Mouse (Mus musculus): ENCODE measurements around the gene Gm9745.
"Not testable (repeated sequence)": the region's sequence is repeated elsewhere in the genome, so short reads cannot be mapped to it uniquely, and the experiment has no call there.

The Gm9745 gene

DNA sequence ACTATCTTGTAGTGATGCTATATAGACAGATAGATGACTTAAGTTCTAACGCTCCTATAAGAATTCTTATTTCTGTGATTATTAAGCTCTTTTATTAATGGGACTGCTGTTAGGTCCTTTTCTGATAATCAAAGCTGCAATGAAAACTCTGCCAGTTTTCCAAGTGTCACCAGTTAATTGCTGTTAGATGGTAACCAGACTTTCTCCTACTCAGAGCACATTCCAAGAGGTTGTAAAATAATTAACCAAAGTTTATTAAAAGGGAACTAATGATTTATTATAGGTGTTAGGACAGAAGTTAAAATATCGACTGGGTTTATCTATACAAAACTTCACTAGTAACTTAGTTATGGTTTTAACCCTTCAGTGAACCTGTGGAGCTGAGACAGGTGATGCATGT, 42.0 kb downstream of the Gm9745 start:
- not testable (repeated sequence) for DNase-seq (ENCODE audit: low spot score)

All from ovary, adult 18-20 months (tissue).